Mouse (Mus musculus): ENCODE measurements at regions not wholly inside any gene's neighbourhood (a gene's known extent, or its start where the extent isn't known, plus 50 kb on each side); places are given as distances from the start of the nearest gene placed in this dataset.
"Not testable (repeated sequence)": the region's sequence is repeated elsewhere in the genome, so short reads cannot be mapped to it uniquely, and the experiment has no call there.

DNA sequence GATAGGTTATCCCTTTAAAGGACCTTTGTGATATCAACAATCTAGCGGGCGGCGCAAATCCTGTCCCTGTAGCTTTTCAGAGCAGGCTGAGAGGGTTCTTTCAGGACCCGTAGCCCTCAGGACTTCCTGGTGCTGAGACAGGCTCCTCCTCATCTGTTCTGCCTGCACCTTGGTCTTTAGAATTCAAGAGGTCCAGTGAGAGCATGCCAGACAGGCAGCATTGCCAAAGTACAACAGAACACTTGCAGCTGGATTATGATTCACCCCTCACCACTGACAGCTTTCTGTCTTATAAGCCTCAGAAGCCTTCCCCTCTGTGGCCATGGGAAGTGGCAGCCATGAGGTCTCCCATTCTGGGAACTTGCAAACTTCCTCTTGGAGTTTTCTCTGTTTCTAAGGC, 216.0 kb upstream of the Irx2 start:
- no peak for DNase-seq (ENCODE audit: extremely low spot score in 1 of 2, low spot score in 2 of 2)
- intact Hi-C loops (cut with DNase I), result no loop called here

DNA sequence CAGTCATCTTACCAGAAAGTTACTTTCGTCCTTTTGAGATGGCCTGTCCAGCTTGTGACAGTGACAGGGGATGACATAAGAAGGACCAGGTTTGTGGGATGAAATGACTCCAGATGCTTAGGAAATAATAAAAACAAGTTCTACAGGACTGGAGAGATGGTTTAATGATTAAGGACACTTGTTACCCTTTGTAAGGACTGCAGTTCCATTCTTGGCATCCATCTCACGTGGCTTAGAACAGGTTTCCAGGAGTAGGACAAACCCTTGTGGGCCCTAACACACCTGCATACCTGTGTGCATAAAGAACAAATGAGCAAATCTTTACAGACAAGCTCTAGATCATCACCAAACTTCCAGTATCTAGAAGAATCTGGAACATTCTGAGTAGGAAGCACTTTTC, 211.6 kb upstream of the Irx2 start:
- intact Hi-C loops (cut with DNase I), result no loop called here
- DNase-seq (ENCODE audit: extremely low spot score in 1 of 2, low spot score in 2 of 2), result no peak

DNA sequence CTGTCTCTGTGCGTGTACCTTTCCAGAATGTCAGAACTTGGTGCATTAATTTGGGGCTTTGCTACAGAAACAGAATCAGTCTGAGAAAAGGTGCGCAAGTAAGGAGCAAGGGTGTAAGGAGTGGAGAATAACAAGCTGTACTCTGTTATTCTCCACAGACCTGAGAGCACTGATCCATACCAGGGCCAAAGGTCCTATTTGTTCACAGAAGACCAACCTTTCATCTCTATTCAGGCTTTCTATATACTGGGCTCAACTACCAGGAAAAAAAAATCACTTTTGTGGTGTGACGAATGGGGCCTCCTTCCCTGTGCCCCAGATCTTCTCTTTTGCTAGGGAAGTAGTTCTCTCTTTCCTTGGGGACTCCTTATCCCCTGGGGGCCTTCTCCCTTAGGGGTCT, 210.8 kb upstream of the Irx2 start:
- intact Hi-C loops (cut with DNase I), result no loop called here
- no peak for DNase-seq (ENCODE audit: extremely low spot score in 1 of 2, low spot score in 2 of 2)

DNA sequence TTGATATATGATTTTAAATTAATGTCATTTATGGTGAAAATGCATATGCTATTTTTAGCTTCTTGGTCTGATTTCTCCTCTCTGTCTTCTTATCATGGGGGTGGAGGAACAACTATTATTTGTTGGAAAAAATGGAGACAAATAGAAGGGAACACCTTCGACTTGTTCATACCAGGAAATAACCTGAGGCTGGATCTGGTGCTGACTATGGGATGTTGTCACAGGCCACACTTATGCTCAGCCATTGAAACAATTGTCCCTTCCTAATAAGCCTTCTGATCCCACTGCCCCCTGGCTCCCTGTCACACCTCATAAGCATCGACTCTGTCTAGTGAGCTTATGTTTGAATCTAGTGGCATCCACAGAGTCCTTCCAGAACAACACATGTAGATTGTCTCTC, 210.3 kb upstream of the Irx2 start:
- DNase-seq (ENCODE audit: extremely low spot score in 1 of 2, low spot score in 2 of 2), result no peak
- intact Hi-C loops (cut with DNase I), result no loop called here

DNA sequence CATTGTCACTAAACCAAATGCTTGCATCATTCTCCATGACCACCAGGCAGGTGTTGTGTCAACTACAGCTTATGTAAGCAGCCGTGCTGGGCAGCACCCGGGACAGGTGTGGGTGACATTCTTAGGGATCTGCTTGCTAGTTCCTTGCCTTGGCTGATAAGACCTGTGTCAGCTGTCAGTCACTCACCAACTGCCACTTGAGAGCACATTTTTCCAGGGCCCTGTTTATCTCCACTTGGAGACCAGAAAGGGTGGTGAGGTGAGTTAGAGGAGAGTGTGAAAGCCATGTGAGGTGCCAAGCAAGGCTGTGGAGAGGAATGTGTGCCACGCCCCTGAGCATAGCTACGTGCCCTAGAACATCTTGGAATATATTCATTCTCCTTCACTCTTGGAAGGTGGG, 209.1 kb upstream of the Irx2 start:
- DNase-seq (ENCODE audit: extremely low spot score in 1 of 2, low spot score in 2 of 2), result no peak
- intact Hi-C loops (cut with DNase I), result no loop called here

DNA sequence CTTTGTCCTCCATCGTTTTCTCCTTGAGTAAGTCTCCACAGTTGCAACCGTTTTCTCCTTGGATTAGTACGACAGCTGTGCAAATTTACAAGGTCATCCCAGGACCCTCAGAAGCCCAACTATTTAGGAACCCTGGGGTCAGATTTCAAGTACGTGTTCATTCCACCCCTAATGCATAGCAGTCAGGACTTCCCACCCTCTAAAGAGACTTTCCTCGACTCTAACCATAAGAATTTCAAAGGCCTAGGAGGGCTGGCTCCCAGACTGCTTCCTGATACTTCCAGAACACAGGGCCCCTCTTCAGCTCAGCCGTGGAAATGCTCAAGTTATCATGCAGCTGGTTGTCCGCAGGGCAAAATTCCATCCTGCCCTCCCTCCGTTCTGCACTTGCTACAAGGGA, 202.7 kb upstream of the Irx2 start:
- DNase-seq (ENCODE audit: extremely low spot score in 1 of 2, low spot score in 2 of 2), result no peak
- intact Hi-C loops (cut with DNase I), result no loop called here

DNA sequence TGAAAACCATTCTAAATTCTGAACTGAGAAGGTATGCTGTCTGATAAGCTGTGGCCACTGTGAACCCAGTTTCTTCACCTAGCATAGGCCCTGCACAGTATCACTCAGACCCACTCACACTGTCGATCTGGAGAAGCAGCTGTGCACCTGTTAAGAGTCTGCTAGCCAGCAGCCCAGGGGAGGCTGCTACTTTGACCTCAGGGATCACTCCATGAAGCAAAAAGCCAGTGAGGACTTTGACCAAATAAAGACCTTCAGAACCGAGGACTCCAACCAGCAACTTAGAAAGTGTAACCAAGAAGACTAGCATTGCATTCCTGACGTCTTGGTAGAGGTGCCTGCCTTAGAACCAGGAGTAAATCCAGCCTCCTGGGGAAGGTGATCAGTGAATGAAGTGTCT, 183.3 kb upstream of the Irx2 start:
- intact Hi-C loops (cut with DNase I), result no loop called here
- DNase-seq (ENCODE audit: extremely low spot score in 1 of 2, low spot score in 2 of 2), result no peak

DNA sequence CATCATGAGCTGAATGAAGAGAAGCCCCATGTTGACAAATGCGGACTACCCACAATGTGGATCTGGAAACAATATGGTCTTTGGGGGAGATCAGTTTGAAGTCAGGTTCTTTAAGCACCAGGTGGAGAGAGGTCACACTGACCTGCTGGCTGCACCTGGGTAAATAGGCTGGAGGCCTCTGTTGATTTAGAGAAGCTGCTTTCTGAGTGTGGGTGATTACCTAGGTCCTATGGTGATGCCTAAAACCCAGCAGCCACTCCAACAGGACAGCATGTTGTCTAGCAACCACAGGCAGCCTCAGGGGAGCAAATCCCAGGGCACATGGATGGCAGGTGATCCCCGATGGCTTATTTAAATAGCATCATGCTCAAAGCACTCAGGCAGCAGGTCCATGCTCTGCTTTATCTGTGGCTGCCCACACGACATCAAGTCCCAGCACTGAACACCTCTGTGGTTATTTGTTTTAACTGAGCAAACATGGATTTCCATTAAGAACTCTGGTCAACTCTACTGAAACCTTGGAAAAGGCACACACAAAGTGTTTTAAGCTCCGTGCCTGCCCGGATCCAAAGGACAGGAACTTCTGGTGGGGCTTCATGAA, 180.1 kb upstream of the Irx2 start:
- intact Hi-C loops (cut with DNase I), result no loop called here
- no peak for DNase-seq (ENCODE audit: extremely low spot score in 1 of 2, low spot score in 2 of 2)

DNA sequence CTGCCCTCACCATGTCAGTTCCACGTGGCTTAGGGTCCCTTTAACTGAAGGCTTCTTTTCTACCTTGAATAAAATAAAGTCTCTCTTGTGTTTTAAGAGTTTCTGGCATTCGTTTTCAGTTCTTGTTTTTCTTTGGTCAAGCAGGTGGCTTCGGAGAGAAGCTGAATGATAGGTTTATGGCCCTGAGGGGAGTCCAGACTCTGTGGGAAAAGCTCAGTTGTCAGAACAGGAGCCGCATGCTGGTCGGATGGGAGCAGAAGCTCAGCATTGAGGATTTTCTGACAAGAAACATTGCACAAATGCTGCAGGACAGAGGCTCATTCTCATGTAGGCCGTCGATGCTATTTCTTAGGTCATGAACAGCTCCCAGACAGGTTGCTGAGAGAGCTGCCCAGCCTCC, 133.3 kb upstream of the Irx2 start:
- intact Hi-C loops (cut with DNase I), result no loop called here
- DNase-seq (ENCODE audit: extremely low spot score in 1 of 2, low spot score in 2 of 2), result no peak

DNA sequence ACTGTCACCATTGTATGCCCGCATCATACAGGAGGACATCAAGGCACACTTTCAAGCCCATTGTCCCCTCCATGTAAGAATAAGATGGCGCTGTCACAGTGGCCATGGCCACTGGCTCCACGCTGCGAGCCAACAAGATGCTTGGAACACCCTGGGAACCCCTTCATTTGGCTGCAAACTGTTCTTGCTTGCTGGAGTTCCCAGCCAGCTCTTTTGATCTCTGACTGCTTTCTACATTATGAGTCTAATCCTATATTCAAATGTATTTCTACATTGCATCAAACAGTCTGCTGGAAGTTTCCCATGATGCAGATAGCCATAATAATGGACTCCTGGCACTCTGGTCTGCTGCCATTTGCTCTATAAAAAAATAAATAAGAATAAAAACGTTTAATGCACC, 131.6 kb upstream of the Irx2 start:
- no peak for DNase-seq (ENCODE audit: extremely low spot score in 1 of 2, low spot score in 2 of 2)
- intact Hi-C loops (cut with DNase I), result no loop called here

DNA sequence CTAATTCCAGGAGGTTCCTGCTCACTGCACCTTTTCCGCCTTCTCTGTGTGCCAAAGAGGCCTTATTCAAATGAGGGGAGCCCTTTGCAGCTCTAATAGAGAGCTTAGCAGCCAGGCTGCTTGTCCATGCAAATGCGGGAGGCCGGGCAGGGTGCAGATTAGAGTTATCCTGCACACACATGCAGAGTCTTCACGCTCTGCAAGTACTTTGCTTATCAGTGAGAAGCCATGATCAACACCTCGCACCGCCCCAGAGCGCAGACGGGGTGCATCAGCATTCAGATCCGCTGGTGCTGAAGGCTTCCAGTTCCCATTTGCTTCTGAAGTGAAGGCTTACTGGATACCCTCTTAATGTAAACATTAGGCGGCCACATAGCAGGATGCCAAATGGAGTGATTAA, 131.1 kb upstream of the Irx2 start:
- no peak for DNase-seq (ENCODE audit: extremely low spot score in 1 of 2, low spot score in 2 of 2)

DNA sequence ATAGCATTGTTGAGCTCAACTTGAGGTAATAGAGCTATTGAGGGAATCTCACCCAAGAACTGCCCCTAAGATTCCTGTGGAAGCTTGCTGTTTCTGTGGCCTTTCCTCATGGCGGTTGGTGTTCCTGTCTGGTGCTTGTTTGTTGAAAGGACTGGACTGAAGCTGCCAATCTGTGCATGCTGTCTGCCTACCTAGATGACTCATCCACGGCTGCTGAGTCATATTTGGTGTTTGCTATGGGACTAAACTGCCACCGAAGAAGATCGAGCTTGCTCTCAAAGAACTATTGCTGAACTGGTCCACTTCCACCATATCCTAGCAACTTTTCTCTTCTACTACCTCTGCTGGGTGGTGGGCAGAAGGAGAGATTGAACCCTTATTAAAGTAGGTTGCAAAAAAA, 122.7 kb upstream of the Irx2 start:
- DNase-seq (ENCODE audit: extremely low spot score in 1 of 2, low spot score in 2 of 2), result no peak
- intact Hi-C loops (cut with DNase I), result no loop called here

More for the DNA sequence above, 131.1 kb upstream of the Irx2 start:
- intact Hi-C loops (cut with DNase I), result no loop called here

DNA sequence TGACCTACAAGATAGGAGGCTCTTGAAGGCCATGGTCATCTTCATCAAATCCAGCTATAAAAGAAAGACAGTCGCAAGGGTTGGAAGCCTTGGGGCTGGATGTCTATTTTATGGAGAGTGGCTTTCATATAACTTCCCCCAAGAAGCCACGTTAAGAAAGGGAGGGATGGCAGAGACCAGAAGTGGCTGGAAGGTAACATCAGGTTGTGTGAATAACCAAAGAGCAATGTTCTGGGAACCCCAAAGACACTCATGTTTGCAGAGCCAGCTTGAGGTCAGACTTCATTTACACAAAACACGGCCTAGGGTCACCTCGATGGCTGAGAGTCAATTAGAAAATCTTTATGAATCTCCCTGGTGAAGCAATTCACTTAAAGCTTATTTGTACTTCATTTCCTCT, 90.0 kb upstream of the Irx2 start:
- intact Hi-C loops (cut with DNase I), result no loop called here
- no peak for DNase-seq (ENCODE audit: extremely low spot score in 1 of 2, low spot score in 2 of 2)

DNA sequence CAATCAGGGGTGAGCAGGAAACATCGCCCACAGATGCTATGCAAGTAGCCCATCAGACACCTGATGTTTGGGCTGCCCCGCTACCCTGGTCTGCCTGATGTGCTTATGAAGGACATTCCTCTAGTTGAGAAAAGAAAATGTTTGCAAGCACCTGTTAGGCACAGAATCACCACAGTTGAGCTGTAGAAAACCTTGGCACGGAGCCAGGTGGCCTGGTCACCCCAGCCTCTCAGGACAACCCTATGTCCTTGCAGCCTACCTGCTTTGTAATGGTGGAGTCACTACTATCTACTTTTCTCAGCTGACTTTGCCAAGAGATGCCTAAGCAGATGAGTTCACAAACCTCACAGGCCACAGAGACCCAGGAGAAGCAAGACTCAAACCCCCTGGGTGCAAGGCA, 86.9 kb upstream of the Irx2 start:
- intact Hi-C loops (cut with DNase I), result no loop called here
- DNase-seq (ENCODE audit: extremely low spot score in 1 of 2, low spot score in 2 of 2), result peak in 1 of 2 experiments; percentile 28

DNA sequence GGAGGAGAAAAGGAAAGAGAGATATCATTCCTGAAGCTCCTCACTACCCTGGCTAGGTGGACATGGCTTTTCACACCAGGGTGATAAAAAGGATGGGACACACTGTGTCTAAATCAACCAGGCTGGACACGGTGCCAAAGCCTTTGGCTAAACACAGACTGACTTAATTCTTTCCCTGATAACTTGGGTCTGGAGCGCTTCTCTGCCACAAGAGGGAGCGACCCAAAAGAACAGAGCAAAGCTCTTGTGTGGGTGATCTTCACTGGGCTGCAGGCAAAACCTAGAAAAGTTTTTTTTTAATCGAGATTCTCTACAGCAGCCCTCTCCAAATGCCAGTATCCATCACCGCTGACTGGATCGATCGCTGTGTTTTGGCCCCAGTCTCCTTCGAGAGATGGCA, 70.7 kb upstream of the Irx2 start:
- no peak for DNase-seq (ENCODE audit: extremely low spot score in 1 of 2, low spot score in 2 of 2)
- intact Hi-C loops (cut with DNase I), result no loop called here

DNA sequence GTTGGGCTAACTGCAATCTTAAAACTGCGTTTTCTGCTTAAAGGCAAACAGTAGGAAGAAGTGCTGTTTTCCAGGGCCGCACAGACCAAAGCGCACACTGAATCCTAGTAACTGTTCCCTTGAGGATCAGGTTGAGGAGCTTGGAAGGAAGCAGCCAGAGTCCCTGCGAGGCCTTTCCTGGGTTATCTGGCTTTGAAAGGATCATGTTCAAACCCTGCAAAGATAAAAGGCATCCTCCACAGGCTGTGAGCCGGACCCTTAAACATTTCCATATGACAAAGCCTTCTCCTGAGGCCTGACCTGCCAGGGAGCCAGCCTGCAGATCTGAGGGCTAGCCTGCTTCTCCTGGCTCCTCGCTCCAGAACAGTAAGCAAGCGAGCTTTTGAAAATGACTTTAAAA, 56.7 kb upstream of the Irx2 start:
- intact Hi-C loops (cut with DNase I), result no loop called here
- DNase-seq (ENCODE audit: extremely low spot score in 1 of 2, low spot score in 2 of 2), result no peak

DNA sequence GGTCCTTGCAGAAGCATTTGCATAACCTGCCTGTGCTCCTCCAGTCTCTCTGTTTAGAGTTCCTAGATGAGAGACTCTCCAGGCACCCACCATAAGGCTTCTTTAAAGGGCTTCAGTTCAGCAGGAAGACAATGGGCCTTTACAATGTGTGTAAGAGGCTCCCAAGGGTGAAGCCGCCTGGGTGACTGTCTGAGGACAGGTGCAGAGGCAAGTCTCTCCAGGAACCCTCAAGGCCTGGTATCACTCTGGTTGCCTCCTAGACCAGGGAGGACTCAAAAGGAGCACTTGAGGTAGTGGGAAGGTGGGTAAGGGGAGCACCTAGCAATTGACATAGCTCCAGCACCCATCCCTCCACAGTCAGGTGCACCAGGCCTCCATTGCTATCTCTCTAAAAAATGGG, 55.8 kb upstream of the Irx2 start:
- intact Hi-C loops (cut with DNase I), result no loop called here
- DNase-seq (ENCODE audit: extremely low spot score in 1 of 2, low spot score in 2 of 2), result no peak

DNA sequence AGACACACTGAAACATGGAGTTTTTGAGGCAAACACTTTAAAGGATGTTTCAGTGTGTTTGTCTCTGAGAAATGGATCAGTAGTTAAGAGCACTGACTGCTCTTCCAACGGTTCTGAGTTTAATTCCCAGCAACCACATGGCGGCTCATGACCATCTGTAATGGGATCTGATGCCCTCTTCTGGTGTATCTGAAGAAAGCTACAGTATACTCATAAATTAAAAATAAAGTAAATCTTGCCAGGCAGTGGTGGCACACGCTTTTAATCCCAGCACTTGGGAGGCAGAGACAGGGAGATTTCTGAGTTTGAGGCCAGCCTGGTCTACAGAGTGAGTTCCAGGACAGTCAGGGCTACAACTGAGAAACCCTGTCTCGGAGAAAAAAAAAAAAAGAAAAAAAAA, 54.5 kb upstream of the Irx2 start:
- intact Hi-C loops (cut with DNase I); DNase-seq (ENCODE audit: extremely low spot score in 1 of 2, low spot score in 2 of 2): not testable (repeated sequence)

DNA sequence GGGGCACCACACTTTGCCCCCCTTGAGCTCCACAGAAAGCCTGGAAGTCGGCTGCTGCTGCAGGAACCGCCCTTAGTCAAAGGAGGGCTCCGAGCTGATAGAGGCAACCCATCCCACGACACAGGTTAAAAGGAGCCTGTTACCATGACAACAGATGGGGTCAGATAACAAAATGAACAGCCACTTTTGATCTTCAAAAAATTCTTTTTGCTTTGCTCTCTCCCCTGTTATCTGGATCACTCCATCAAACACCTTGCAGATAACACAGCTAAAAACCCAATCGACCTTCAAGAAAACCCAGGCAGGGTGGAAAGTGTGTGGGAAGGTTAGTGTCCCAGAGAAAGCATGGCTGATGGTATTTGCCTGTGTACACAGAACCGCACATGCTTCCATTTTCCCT, 52.1 kb upstream of the Irx2 start:
- intact Hi-C loops (cut with DNase I), result no loop called here
- DNase-seq (ENCODE audit: extremely low spot score in 1 of 2, low spot score in 2 of 2), result no peak

DNA sequence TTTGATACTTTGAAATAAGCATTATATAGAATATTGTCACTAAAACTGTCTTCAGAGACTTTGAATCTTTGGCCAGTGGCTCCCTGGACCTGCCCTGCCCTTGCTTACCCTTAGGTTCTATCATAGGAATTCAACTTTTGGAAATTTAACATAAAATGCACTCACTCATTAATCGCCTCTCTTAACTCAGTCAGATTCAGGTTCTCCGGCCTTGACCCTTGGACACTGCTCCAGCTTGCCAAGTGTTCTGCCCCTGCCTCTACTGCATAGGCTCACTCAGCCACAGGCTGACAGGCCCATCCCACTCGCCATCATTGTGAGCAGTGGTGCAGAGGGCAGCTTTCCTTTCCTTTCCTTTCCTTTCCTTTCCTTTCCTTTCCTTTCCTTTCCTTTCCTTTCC, 50.2 kb upstream of the Irx2 start:
- DNase-seq (ENCODE audit: extremely low spot score in 1 of 2, low spot score in 2 of 2), result no peak
- intact Hi-C loops (cut with DNase I), result no loop called here
